ENCODE assay signal across 8 mouse cellular contexts in the genomic region with DNA sequence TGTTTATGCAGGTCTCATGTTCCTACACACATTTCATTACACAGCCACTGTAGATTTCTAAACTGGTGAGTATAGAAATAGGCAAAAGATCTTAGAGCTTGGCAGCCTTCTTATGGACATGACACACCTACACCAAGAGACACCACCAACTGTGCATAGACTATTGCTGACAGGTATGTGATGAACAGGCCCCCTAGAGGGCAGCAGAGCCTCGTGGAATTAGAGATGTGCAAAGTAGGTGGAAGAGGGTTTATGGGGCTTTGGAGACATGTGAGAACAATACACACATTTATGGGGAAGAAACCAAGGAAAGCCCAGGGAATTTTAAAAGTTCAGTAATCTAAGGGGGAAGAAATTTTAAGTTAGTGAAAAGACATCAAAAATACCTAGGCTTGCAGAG.
A peak's percentile ranks its signal among the peaks of the same experiment; 100 is the strongest.
DNase-seq lines count a peak whose midpoint lies in the region; TF ChIP-seq lines count a peak whose summit lies in the region.

No protein-coding gene starts in this region.

- DNase-seq in adrenal gland, postnatal 10 days, result peak; percentile 67
- peak; percentile 1 for DNase-seq in fat pad, adult 2 months (ENCODE audit: extremely low read depth, low read depth, low spot score)
- DNase-seq in heart, postnatal 25 days (ENCODE audit: low spot score), result peak; percentile 13
- DNase-seq in large intestine, adult 2 months (ENCODE audit: low read depth, low spot score), result peak; percentile 10
- peak; percentile 69 for DNase-seq in lung, postnatal 25 days (ENCODE audit: low spot score)
- peak; percentile 31 for DNase-seq in right cerebral cortex, postnatal 14 days
- DNase-seq in urinary bladder, postnatal 25 days (ENCODE audit: low spot score), result peak; percentile 54

- peak; percentile 33 for TF ChIP-seq CTCF in ES-Bruce4 (IDR thresholded peaks at IDR 0.05; ENCODE audit: low read depth, low read length)

- no peak overlapping the region for H3K27ac ChIP-seq in ES-Bruce4 (ENCODE audit: insufficient read depth, low read length)

- TF ChIP-seq EP300 in ES-Bruce4 (IDR thresholded peaks at IDR 0.05; ENCODE audit: insufficient read depth, low read depth, low read length), result no peak

- no peaks in the 10 kb centered on the region for H3K27me3 ChIP-seq in ES-Bruce4 (ENCODE audit: control insufficient read depth, insufficient read depth, low read length, poor library complexity, severe bottlenecking)

- intact Hi-C loops in heart, postnatal 25 days (cut with DNase I), result loop anchor here (2.0 kb wide), 2 partner anchors 259 to 447 kb away; no protein-coding TSS in a partner anchor

- no peaks in the 10 kb centered on the region for H3K4me1 ChIP-seq in ES-Bruce4 (ENCODE audit: control insufficient read depth, insufficient read depth, low read length)

- H3K9me3 ChIP-seq in ES-Bruce4 (replicated peaks; ENCODE audit: control insufficient read depth, insufficient read depth, low read length, poor library complexity, severe bottlenecking), result no peaks in the 10 kb centered on the region

- WGBS in large intestine, adult 2 months, result 6% methylated on average over 1 of the region's 1 CpGs

- TF ChIP-seq POLR2A in ES-Bruce4 (IDR thresholded peaks at IDR 0.05; ENCODE audit: insufficient read depth, low read length), result no peak

- no peak overlapping the region for H3K9ac ChIP-seq in ES-Bruce4 (ENCODE audit: low read depth, poor library complexity, severe bottlenecking)

- no peaks in the 10 kb centered on the region for H3K36me3 ChIP-seq in ES-Bruce4 (ENCODE audit: control insufficient read depth, insufficient read depth, low read length, poor library complexity, severe bottlenecking)

- no peak overlapping the region for H3K4me3 ChIP-seq in ES-Bruce4 (ENCODE audit: low read depth, low read length)

Comparison
In these comparisons a context has a peak if more than half of its experiments do, and no peak if none do; other contexts are left out.
1. DNase-seq: peak in every context shown above with its lines; median percentile 69 in lung, postnatal 25 days; 67 in adrenal gland, postnatal 10 days; 54 in urinary bladder, postnatal 25 days; 31 in right cerebral cortex, postnatal 14 days; 13 in heart, postnatal 25 days; 10 in large intestine, adult 2 months; 1 in fat pad, adult 2 months.